Mouse (Mus musculus) cerebellum, postnatal 36 days (tissue): ENCODE results near the gene Dennd6a.

Source experiments
- DNase-seq, 2 experiments: peaks; one replicate each; pipeline ENCODE4 v3.0.0; 2021 to 2022; ENCODE audit warnings: mixed read lengths in 2 of 2

Gene Dennd6a

GRCm38 (mm10) chr14:26576255-26576780, 2.7 kb downstream of the Dennd6a start:
- peak; percentile 6 to 18 for DNase-seq

GRCm38 (mm10) chr14:26578791-26579191, 5.1 kb downstream of the Dennd6a start:
- DNase-seq = peak in 1 of 2 experiments; percentile 4

GRCm38 (mm10) chr14:26579346-26580343, 6.0 kb downstream of the Dennd6a start:
- peak; percentile 79 to 90 for DNase-seq

- no peak for DNase-seq
Observed at GRCm38 (mm10) chr14:26583645-26584044, 10.0 kb downstream of the Dennd6a start.

GRCm38 (mm10) chr14:26587116-26587515, 13.5 kb downstream of the Dennd6a start:
- DNase-seq = no peak

GRCm38 (mm10) chr14:26591353-26591752, 17.7 kb downstream of the Dennd6a start:
- no peak for DNase-seq

- DNase-seq = no peak
Observed at GRCm38 (mm10) chr14:26593281-26593895, 19.7 kb downstream of the Dennd6a start.

- no peak for DNase-seq
Observed at GRCm38 (mm10) chr14:26595167-26595566, 21.5 kb downstream of the Dennd6a start.

- DNase-seq = no peak
Observed at GRCm38 (mm10) chr14:26595695-26596365, 22.2 kb downstream of the Dennd6a start.

- DNase-seq = no peak
Observed at GRCm38 (mm10) chr14:26605354-26605753, 31.7 kb downstream of the Dennd6a start.

GRCm38 (mm10) chr14:26609674-26610073, 36.0 kb downstream of the Dennd6a start:
- DNase-seq = no peak

GRCm38 (mm10) chr14:26610689-26611088, 37.0 kb downstream of the Dennd6a start:
- DNase-seq = no peak

- DNase-seq = no peak
Observed at GRCm38 (mm10) chr14:26625301-26625700, 51.6 kb downstream of the Dennd6a start.

- no peak for DNase-seq
Observed at GRCm38 (mm10) chr14:26626605-26627140, 53.0 kb downstream of the Dennd6a start.

- DNase-seq = peak; percentile 20 to 48
Observed at GRCm38 (mm10) chr14:26637025-26637850, 63.6 kb downstream of the Dennd6a start.

- peak; percentile 97 to 99 for DNase-seq
Observed at GRCm38 (mm10) chr14:26637851-26638707, 64.4 kb downstream of the Dennd6a start, which contains the start of gene Arf4. Gene Arf4, plus strand, starts transcription at chr14:26638074.

- DNase-seq = peak in 1 of 2 experiments; percentile 33
Observed at GRCm38 (mm10) chr14:26638708-26639084, 65.0 kb downstream of the Dennd6a start.

GRCm38 (mm10) chr14:26639251-26639650, 65.6 kb downstream of the Dennd6a start:
- DNase-seq = no peak

GRCm38 (mm10) chr14:26639961-26640360, 66.3 kb downstream of the Dennd6a start:
- peak; percentile 32 to 34 for DNase-seq

GRCm38 (mm10) chr14:26643006-26643624, 69.5 kb downstream of the Dennd6a start:
- no peak for DNase-seq
